Mouse (Mus musculus): ENCODE measurements around the gene Vdac2. TPM values are rescaled to one million over a fixed set of nuclear protein-coding genes. Genes with fewer than 3 reads are reported as not detected.

Vdac2 gene
- polyA plus RNA-seq, 1 experiment from 2014 or later, result 444 TPM

GRCm38 (mm10) chr14:21855961-21856360 is 30.9 kb downstream of the Vdac2 start:
- WGBS, result 24% methylated on average over 3 of the region's 3 CpGs
- no peaks in the 10 kb centered on the region for H3K27me3 ChIP-seq (replicated peaks)
- no peaks in the 10 kb centered on the region for H3K9me3 ChIP-seq (replicated peaks)
- no peak for ATAC-seq (ENCODE audit: insufficient number of reproducible peaks, low FRiP score)
- peaks cover 37% of the 10 kb centered on the region for H3K4me1 ChIP-seq (replicated peaks)
- no peaks in the 10 kb centered on the region for H3K36me3 ChIP-seq
- H3K27ac ChIP-seq (ENCODE audit: poor library complexity, severe bottlenecking), result no peak overlapping the region
- H3K4me2 ChIP-seq, result no peak overlapping the region
- no peak overlapping the region for H3K4me3 ChIP-seq
- H3K9ac ChIP-seq, result no peak overlapping the region

DNA sequence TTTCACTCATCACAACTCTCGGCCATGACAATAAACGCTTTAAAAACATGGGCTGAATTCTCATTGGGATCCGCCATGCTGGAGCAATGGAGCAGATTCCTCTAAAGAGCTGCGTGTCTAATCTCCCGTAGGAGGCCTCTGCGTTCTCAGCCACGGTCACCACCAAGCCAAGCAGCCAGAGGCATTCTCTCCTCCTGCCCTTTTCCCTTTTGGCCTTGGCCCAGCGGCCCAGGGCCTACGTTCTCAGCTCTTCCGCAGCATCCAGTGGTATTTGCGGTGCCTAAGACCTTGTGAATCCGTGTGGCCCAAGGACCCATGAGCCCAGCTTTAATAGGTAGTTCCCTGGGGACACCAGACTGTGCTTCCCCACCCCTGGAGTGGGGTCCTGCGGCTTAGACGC is 31.8 kb downstream of the Vdac2 start:
- Histone ChIP-seq H3K9ac (no peak overlapping the region), H3K4me3 (no peak overlapping the region), H3K27ac (ENCODE audit: poor library complexity, severe bottlenecking) (no peak overlapping the region), H3K27me3 (replicated peaks) (no peaks in the 10 kb centered on the region), H3K36me3 (no peaks in the 10 kb centered on the region), H3K9me3 (replicated peaks) (no peaks in the 10 kb centered on the region), H3K4me2 (no peak overlapping the region), H3K4me1 (replicated peaks) (peaks cover 31% of the 10 kb centered on the region)
- WGBS, result 85% methylated on average over 14 of the region's 14 CpGs
- no peak for ATAC-seq (ENCODE audit: insufficient number of reproducible peaks, low FRiP score)

DNA sequence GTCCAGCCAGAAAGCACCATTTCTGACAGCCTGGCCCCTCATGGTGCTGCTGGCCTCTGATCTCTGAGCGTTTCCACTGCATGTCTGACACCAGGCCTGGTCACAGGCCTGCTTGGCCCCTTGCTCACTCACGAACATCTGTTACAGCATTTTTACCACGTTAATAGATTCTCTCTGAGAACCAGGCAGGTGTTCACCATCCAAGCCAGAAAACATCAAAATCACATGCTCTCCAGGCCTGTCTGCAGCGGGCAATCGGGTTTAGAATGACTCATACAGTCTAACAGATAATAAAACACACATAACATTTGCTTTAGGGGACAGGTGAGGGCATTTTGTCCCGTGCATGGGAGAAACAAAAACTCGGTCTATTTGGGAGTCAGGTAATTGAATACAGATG is 41.3 kb downstream of the Vdac2 start:
- WGBS, result 60% methylated on average over 7 of the region's 7 CpGs
- no peaks in the 10 kb centered on the region for H3K4me1 ChIP-seq (replicated peaks)
- H3K27ac ChIP-seq (ENCODE audit: poor library complexity, severe bottlenecking), result no peak overlapping the region
- H3K4me2 ChIP-seq, result no peak overlapping the region
- no peak overlapping the region for H3K9ac ChIP-seq
- H3K36me3 ChIP-seq, result no peaks in the 10 kb centered on the region
- no peak for ATAC-seq (ENCODE audit: insufficient number of reproducible peaks, low FRiP score)
- no peaks in the 10 kb centered on the region for H3K27me3 ChIP-seq (replicated peaks)
- H3K4me3 ChIP-seq, result no peak overlapping the region
- H3K9me3 ChIP-seq (replicated peaks), result no peaks in the 10 kb centered on the region

DNA sequence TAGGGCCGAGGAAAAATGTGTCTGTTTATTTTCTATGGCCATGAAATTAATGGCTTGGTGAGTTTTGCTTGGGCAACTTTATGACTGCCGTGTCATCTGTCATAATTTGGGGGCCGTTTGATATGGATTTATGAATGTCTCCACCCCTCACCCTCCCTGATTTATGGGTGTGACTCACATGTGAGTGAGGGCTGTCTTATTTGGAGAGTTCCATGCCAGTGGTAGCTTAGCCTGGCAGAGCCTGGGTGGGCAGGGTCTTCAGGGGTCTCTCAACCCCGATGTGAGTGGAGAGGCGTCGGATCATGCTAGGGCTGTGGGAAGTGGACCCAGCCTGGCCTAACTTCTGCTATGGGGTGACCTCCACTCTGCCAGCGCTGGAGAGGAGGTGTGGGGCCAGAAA is 41.8 kb downstream of the Vdac2 start:
- Histone ChIP-seq H3K4me2 (no peak overlapping the region), H3K4me3 (no peak overlapping the region), H3K4me1 (replicated peaks) (no peaks in the 10 kb centered on the region), H3K9me3 (replicated peaks) (no peaks in the 10 kb centered on the region), H3K27me3 (replicated peaks) (no peaks in the 10 kb centered on the region), H3K9ac (no peak overlapping the region), H3K36me3 (no peaks in the 10 kb centered on the region), H3K27ac (ENCODE audit: poor library complexity, severe bottlenecking) (no peak overlapping the region)
- 81% methylated on average over 7 of the region's 7 CpGs for WGBS
- ATAC-seq (ENCODE audit: insufficient number of reproducible peaks, low FRiP score), result no peak

- H3K36me3 ChIP-seq, result no peaks in the 10 kb centered on the region
- H3K9ac ChIP-seq, result no peak overlapping the region
- 89% methylated on average over 2 of the region's 2 CpGs for WGBS
- H3K4me3 ChIP-seq, result no peak overlapping the region
- H3K27ac ChIP-seq (ENCODE audit: poor library complexity, severe bottlenecking), result no peak overlapping the region
- H3K9me3 ChIP-seq (replicated peaks), result no peaks in the 10 kb centered on the region
- no peak overlapping the region for H3K4me2 ChIP-seq
- peaks cover 11% of the 10 kb centered on the region for H3K4me1 ChIP-seq (replicated peaks)
- H3K27me3 ChIP-seq (replicated peaks), result no peaks in the 10 kb centered on the region
- no peak for ATAC-seq (ENCODE audit: insufficient number of reproducible peaks, low FRiP score)
Measured at GRCm38 (mm10) chr14:21890430-21890829, 65.4 kb downstream of the Vdac2 start.

GRCm38 (mm10) chr14:21891581-21892340 is 66.7 kb downstream of the Vdac2 start:
- WGBS, result 20% methylated on average over 15 of the region's 15 CpGs
- Histone ChIP-seq H3K36me3 (no peaks in the 10 kb centered on the region), H3K27ac (ENCODE audit: poor library complexity, severe bottlenecking) (0 out of 2 replicates have a peak overlapping the region, but pooled peaks have one; percentile 8), H3K4me1 (replicated peaks) (peaks cover 11% of the 10 kb centered on the region), H3K4me2 (peak overlapping the region; percentile 45), H3K9me3 (replicated peaks) (0 out of 2 replicates have a peak, but pooled peaks cover 3% of the 10 kb centered on the region), H3K4me3 (no peak overlapping the region; the same call in 1 of the 2 replicates), H3K9ac (no peak overlapping the region), H3K27me3 (replicated peaks) (no peaks in the 10 kb centered on the region)
- ATAC-seq (ENCODE audit: insufficient number of reproducible peaks, low FRiP score), result peak; percentile 66; the same call in 1 of the 2 replicates

DNA sequence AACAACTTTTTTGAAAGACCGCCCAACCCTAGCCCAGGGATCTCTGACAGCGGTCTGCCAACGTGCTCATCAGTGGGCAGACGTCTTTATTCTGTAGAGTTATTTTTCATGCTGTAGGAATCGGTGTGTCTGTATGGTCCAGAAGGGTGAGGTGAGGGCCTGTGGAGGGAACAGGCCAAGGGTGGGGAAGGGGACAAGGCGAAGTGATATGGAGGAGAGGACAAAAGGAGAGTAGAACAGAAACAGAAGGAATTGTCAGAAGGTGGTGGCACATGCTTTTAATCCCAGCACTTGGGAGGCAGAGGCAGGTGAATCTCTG is 67.3 kb downstream of the Vdac2 start:
- 70% methylated on average over 6 of the region's 6 CpGs for WGBS
- Histone ChIP-seq H3K36me3 (no peaks in the 10 kb centered on the region), H3K27me3 (replicated peaks) (no peaks in the 10 kb centered on the region), H3K4me3 (no peak overlapping the region), H3K4me2 (no peak overlapping the region), H3K9me3 (replicated peaks) (0 out of 2 replicates have a peak, but pooled peaks cover 3% of the 10 kb centered on the region), H3K27ac (ENCODE audit: poor library complexity, severe bottlenecking) (no peak overlapping the region), H3K4me1 (replicated peaks) (peaks cover 11% of the 10 kb centered on the region), H3K9ac (no peak overlapping the region)
- no peak for ATAC-seq (ENCODE audit: insufficient number of reproducible peaks, low FRiP score)

Other genes with a start within 250 kb of the Vdac2 start
- 0.17 and 0.23 TPM in 2 replicates for gene Dupd1, start 110.7 kb upstream of the Vdac2 start, polyA plus RNA-seq (2016; fragmentation: Nextera tagmentation; extraction: Ambion mirVana)
- gene Samd8, start 74.7 kb upstream of the Vdac2 start, polyA plus RNA-seq (2016; fragmentation: Nextera tagmentation; extraction: Ambion mirVana), result 11.6 and 11.7 TPM in 2 replicates
- gene Dusp13, start 74.1 kb upstream of the Vdac2 start, polyA plus RNA-seq (2016; fragmentation: Nextera tagmentation; extraction: Ambion mirVana), result 0.23 TPM in 1 of 2 replicates, not detected in the other
- 40.8 and 43.5 TPM in 2 replicates for gene Comtd1, start 23.7 kb downstream of the Vdac2 start, polyA plus RNA-seq (2016; fragmentation: Nextera tagmentation; extraction: Ambion mirVana)
- 4.7 and 5.6 TPM in 2 replicates for gene Zfp503, start 164.4 kb downstream of the Vdac2 start, polyA plus RNA-seq (2016; fragmentation: Nextera tagmentation; extraction: Ambion mirVana)
- gene Lrmda, start 194.5 kb downstream of the Vdac2 start, polyA plus RNA-seq (2016; fragmentation: Nextera tagmentation; extraction: Ambion mirVana), result 1.0 and 1.3 TPM in 2 replicates